Mouse (Mus musculus) neural tube, embryonic 12.5 days (tissue): Measurements from ENCODE around the gene P2rx5. TPM values are rescaled to one million over a fixed set of nuclear protein-coding genes. Genes with fewer than 3 reads are reported as not detected.

Source experiments
- ATAC-seq: fragments of 200-750 bp; cut with Nextera tagmentation; 2 replicates; pipeline ENCODE4 v1.8.0; 2017; ENCODE audit warnings: low read depth, mild to moderate bottlenecking, moderate TSS enrichment, moderate library complexity; ENCODE audit not compliant: low FRiP score
- H3K27ac ChIP-seq: fragments of 300-500 bp; sonication (generic); 2 replicates; pipeline ENCODE4 v1.5.1; 2016
- H3K27me3 ChIP-seq: fragments of 300-500 bp; sonication (generic); replicated peaks from 2 replicates; pipeline ENCODE4 v1.6.1; 2016; ENCODE audit warnings: mild to moderate bottlenecking
- H3K36me3 ChIP-seq: fragments of 300-500 bp; sonication (generic); 2 replicates; pipeline ENCODE4 v1.6.1; 2016; ENCODE audit warnings: mild to moderate bottlenecking
- H3K4me1 ChIP-seq: fragments of 300-500 bp; sonication (generic); 2 replicates; pipeline ENCODE4 v1.6.1; 2016
- H3K4me2 ChIP-seq: fragments of 300-500 bp; sonication (generic); replicated peaks from 2 replicates; pipeline ENCODE4 v1.6.1; 2016; ENCODE audit warnings: mild to moderate bottlenecking
- H3K4me3 ChIP-seq: fragments of 300-500 bp; sonication (generic); 2 replicates; pipeline ENCODE4 v1.5.1; 2016
- H3K9ac ChIP-seq: fragments of 300-500 bp; sonication (generic); 2 replicates; pipeline ENCODE4 v1.6.1; 2016; ENCODE audit warnings: mild to moderate bottlenecking
- H3K9me3 ChIP-seq: fragments of 300-500 bp; sonication (generic); 2 replicates; pipeline ENCODE4 v1.6.1; 2016; ENCODE audit warnings: mild to moderate bottlenecking
- WGBS: fragments of 180-500 bp; shearing (Covaris S2); methylation state at CpG from one replicate; pipeline ENCODE4 v1.1.7; 2016; 5-methylcytosine and 5-hydroxymethylcytosine counted together
- polyA plus RNA-seq: library from polyadenylated mRNA; unstranded; fragments of >200 nt; fragmentation: Nextera tagmentation; extraction: Ambion mirVana; gene quantifications from 2 replicates; pipeline ENCODE4 v1.2.1, GENCODE M21; 2016

The P2rx5 gene
- polyA plus RNA-seq, 1 experiment from 2014 or later, result 0.30 TPM

DNA sequence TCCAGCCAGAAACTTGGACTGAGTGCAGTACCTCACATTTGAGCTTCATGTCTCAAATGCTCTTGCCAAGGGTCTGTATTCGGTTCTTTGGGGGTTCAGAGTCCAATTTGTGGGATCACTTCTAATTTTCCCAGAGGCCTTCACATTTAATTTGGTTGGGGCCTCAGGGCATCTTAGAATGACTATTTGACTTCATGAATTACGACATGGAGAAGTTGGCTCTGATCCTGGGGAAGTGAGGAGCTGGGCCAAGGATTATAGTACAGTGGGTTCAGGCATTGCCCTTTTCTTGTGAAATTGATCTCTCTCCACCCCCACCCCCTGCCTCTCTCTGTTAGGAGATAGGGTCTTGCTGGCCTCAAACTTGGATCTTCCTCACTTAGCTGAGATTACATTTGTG lies 40.8 kb downstream of the P2rx5 start:
- peaks cover 2% of the 10 kb centered on the region; the same call in 1 of the 2 replicates for H3K36me3 ChIP-seq
- H3K9me3 ChIP-seq, result no peaks in the 10 kb centered on the region
- 71% methylated on average over 2 of the region's 2 CpGs for WGBS
- peaks cover 18% of the 10 kb centered on the region for H3K4me1 ChIP-seq
- H3K9ac ChIP-seq, result no peak overlapping the region
- no peak overlapping the region for H3K4me2 ChIP-seq
- H3K27me3 ChIP-seq, result no peaks in the 10 kb centered on the region
- no peak overlapping the region for H3K4me3 ChIP-seq
- ATAC-seq, result no peak
- H3K27ac ChIP-seq, result no peak overlapping the region

GRCm38 (mm10) chr11:73201597-73201996 lies 41.4 kb downstream of the P2rx5 start:
- Histone ChIP-seq H3K9ac (no peak overlapping the region), H3K4me2 (no peak overlapping the region), H3K27me3 (no peaks in the 10 kb centered on the region), H3K27ac (no peak overlapping the region), H3K9me3 (no peaks in the 10 kb centered on the region), H3K4me1 (peaks cover 18% of the 10 kb centered on the region), H3K36me3 (no peaks in the 10 kb centered on the region), H3K4me3 (no peak overlapping the region)
- ATAC-seq, result no peak
- WGBS, result 33% methylated on average over 4 of the region's 4 CpGs

- H3K9ac ChIP-seq, result no peak overlapping the region
- no peaks in the 10 kb centered on the region for H3K9me3 ChIP-seq
- WGBS, result 90% methylated on average over 8 of the region's 8 CpGs
- no peak overlapping the region for H3K27ac ChIP-seq
- no peak for ATAC-seq
- no peaks in the 10 kb centered on the region for H3K27me3 ChIP-seq
- H3K4me2 ChIP-seq, result no peak overlapping the region
- H3K36me3 ChIP-seq, result no peaks in the 10 kb centered on the region
- no peak overlapping the region for H3K4me3 ChIP-seq
- H3K4me1 ChIP-seq, result peaks cover 7% of the 10 kb centered on the region
These were observed 43.7 kb downstream of the P2rx5 start for GRCm38 (mm10) chr11:73203895-73204294.

DNA sequence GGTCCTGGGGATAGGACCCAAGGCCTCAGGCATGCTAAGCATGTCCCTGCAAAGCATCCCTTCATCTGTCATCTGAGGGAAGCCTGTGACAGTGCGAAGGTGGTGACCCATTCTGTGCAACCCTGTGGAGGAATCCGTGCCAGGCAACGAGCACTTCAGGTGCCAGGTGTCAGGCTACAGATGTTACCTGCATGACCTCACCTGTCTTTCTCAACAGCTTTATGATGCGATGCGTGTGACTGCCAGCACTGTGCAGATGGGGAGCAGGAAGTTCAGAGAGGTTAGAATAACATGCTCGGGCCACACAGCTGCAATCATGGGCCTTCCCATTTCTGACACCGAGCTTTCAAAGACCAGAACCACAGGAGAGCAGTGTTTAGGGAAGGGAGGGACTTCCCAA lies 45.0 kb downstream of the P2rx5 start:
- no peak for ATAC-seq
- H3K9me3 ChIP-seq, result no peaks in the 10 kb centered on the region
- H3K36me3 ChIP-seq, result no peaks in the 10 kb centered on the region
- H3K4me2 ChIP-seq, result no peak overlapping the region
- no peaks in the 10 kb centered on the region for H3K27me3 ChIP-seq
- WGBS, result 66% methylated on average over 7 of the region's 7 CpGs
- H3K27ac ChIP-seq, result no peak overlapping the region
- no peak overlapping the region for H3K9ac ChIP-seq
- H3K4me1 ChIP-seq, result 0 out of 2 replicates have a peak, but pooled peaks cover under 1% of the 10 kb centered on the region
- no peak overlapping the region for H3K4me3 ChIP-seq

DNA sequence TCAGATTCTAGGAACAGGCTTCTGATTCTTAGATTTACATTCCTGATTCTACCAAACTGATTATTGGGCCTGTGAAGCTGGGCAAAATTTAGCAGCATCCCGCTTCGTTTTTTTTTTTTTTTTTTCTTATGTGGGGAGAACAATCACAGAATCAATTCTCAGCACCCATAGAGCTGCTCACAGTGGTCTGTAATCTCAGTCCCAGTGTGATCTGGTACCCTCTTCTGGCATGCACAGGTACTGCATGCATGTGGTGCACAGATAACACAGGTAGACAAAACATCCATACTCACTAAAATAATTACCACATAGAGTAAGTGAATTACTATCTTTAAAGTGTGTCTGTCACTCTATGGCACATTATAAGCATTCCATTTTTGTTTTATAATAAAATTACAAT lies 47.4 kb downstream of the P2rx5 start:
- H3K27me3 ChIP-seq, result no peaks in the 10 kb centered on the region
- H3K9me3 ChIP-seq, result no peaks in the 10 kb centered on the region
- no peaks in the 10 kb centered on the region for H3K36me3 ChIP-seq
- H3K4me3 ChIP-seq, result no peak overlapping the region
- WGBS, result 71% methylated on average over 2 of the region's 2 CpGs
- no peak for ATAC-seq
- H3K27ac ChIP-seq, result no peak overlapping the region
- no peak overlapping the region for H3K9ac ChIP-seq
- H3K4me1 ChIP-seq, result no peaks in the 10 kb centered on the region
- no peak overlapping the region for H3K4me2 ChIP-seq

GRCm38 (mm10) chr11:73213956-73214355 lies 53.7 kb downstream of the P2rx5 start:
- no peak for ATAC-seq
- no peak overlapping the region for H3K4me2 ChIP-seq
- H3K4me3 ChIP-seq, result no peak overlapping the region
- no peak overlapping the region for H3K9ac ChIP-seq
- H3K27ac ChIP-seq, result no peak overlapping the region
- H3K36me3 ChIP-seq, result no peaks in the 10 kb centered on the region
- WGBS, result 82% methylated on average over 3 of the region's 3 CpGs
- no peaks in the 10 kb centered on the region for H3K4me1 ChIP-seq
- no peaks in the 10 kb centered on the region for H3K27me3 ChIP-seq
- H3K9me3 ChIP-seq, result no peaks in the 10 kb centered on the region

DNA sequence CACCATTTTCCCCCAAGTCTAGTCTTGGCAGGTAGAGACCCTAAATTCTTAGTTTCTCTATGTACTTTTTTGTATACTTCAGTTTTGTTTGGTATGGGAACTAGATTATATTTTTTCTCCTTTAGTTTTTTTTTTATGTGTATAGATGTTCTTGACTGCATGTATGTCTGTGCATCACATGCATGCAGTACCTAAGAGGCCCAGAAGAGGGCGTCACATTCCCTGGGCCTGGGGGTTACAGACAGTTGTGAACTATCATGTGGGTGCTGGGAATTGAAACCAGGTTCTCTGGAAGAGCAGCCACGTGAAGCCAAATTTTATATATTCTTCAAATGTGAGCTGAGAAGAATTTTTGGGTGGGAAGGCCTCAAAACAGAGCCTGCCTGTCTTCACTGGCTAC lies 59.5 kb downstream of the P2rx5 start:
- Histone ChIP-seq H3K27me3 (no peaks in the 10 kb centered on the region), H3K9ac (no peak overlapping the region), H3K9me3 (no peaks in the 10 kb centered on the region), H3K4me2 (no peak overlapping the region), H3K27ac (no peak overlapping the region), H3K4me1 (no peaks in the 10 kb centered on the region), H3K36me3 (no peaks in the 10 kb centered on the region), H3K4me3 (no peak overlapping the region)
- no peak for ATAC-seq
- WGBS, result 51% methylated on average over 2 of the region's 2 CpGs

DNA sequence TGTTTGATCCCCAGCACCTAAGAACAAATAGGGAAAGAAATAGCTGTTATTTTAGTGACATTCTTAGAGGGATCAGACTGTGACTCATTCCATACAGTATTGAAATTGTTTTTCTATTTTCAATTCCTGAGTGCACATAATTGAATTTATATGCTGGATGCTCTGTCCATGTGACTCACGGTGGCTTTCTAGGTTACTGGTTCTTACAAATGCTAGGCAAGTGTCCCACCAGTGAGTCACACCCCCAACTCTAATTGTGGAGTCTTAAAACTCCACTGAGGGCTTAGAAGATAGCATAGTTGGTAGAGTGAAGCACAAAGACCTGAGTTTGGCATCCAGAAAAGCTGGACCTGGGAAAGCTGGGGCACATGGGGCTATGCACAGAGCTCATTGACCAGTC lies 60.4 kb downstream of the P2rx5 start:
- Histone ChIP-seq H3K9me3 (no peaks in the 10 kb centered on the region), H3K9ac (no peak overlapping the region), H3K27ac (no peak overlapping the region), H3K27me3 (no peaks in the 10 kb centered on the region), H3K4me2 (no peak overlapping the region), H3K4me1 (no peaks in the 10 kb centered on the region), H3K4me3 (no peak overlapping the region), H3K36me3 (no peaks in the 10 kb centered on the region)
- 89% methylated on average over 1 of the region's 1 CpGs for WGBS
- no peak for ATAC-seq

Other genes with a start within 250 kb of the P2rx5 start
- gene Atp2a3, start 199.3 kb upstream of the P2rx5 start, polyA plus RNA-seq, result 1.2 and 1.3 TPM in 2 replicates
- gene P2rx1, start 161.3 kb upstream of the P2rx5 start, polyA plus RNA-seq, result 1.4 TPM in 2 replicates
- 14.7 and 14.8 TPM in 2 replicates for gene Camkk1, start 141.4 kb upstream of the P2rx5 start, polyA plus RNA-seq
- 14.3 and 15.1 TPM in 2 replicates for gene Ncbp3, start 112.6 kb upstream of the P2rx5 start, polyA plus RNA-seq
- gene Itgae, start 69.8 kb upstream of the P2rx5 start, polyA plus RNA-seq, result 0.34 TPM in 2 replicates
- 11.0 and 11.1 TPM in 2 replicates for gene Haspin, start 22.1 kb upstream of the P2rx5 start, polyA plus RNA-seq
- 122 and 129 TPM in 2 replicates for gene Emc6, start 16.6 kb downstream of the P2rx5 start, polyA plus RNA-seq
- 198 and 205 TPM in 2 replicates for gene Tax1bp3, start 16.7 kb downstream of the P2rx5 start, polyA plus RNA-seq
- gene Ctns, start 38.6 kb downstream of the P2rx5 start, polyA plus RNA-seq, result 21.5 and 26.1 TPM in 2 replicates
- 1.9 and 2.3 TPM in 2 replicates for gene Shpk, start 39.0 kb downstream of the P2rx5 start, polyA plus RNA-seq
- gene Trpv1, start 73.9 kb downstream of the P2rx5 start, polyA plus RNA-seq, result 0.38 and 0.98 TPM in 2 replicates
- 0.14 and 0.15 TPM in 2 replicates for gene Trpv3, start 107.0 kb downstream of the P2rx5 start, polyA plus RNA-seq
- 0.34 and 0.65 TPM in 2 replicates for gene Aspa, start 169.2 kb downstream of the P2rx5 start, polyA plus RNA-seq
- not detected in 2 replicates for gene Gm49340, start 169.3 kb downstream of the P2rx5 start, polyA plus RNA-seq
- not detected in 2 replicates for gene Spata22, start 169.3 kb downstream of the P2rx5 start, polyA plus RNA-seq
- gene Olfr20, start 190.4 kb downstream of the P2rx5 start, polyA plus RNA-seq, result not detected in 2 replicates
- gene Olfr376, start 210.8 kb downstream of the P2rx5 start, polyA plus RNA-seq, result not detected in 2 replicates
- gene Olfr1, start 239.2 kb downstream of the P2rx5 start, polyA plus RNA-seq, result not detected in 2 replicates